ENCODE assay signal across 25 mouse cellular contexts in the genomic region with DNA sequence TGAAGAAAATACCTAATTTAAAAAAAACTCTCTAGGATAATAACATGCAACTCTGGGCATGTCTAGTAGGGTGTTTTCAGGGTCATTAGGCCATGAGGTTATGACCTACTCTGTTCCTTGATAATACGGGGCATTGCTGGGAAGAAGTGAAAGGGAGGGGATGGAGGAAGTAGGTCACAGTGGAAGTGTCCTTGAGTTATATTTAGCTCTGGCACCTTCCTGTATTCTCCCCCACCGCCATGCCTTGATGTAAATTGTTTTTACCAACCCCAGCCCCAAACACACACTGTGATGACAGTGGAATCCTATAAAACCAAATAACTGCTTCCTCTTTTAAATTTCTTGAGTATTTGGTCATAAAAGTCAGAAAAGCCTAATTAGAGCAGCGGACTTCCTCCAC. TPM values are rescaled to one million over a fixed set of nuclear protein-coding genes. Genes with fewer than 3 reads are reported as not detected.
DNase-seq lines count a peak whose midpoint lies in the region; ATAC-seq and TF ChIP-seq lines count a peak whose summit lies in the region.
"Had no signal": no experiment of that assay in that cellular context is flagged by ENCODE, and none has a peak within 500 bp of the region (broad histone marks: within the 10 kb centered on the region; RNA-seq: fewer than 3 reads in every experiment).

No protein-coding gene starts in this region.

- TF ChIP-seq POLR2A in thymus, adult 2 months (IDR thresholded peaks at IDR 0.05; ENCODE audit: control insufficient read depth, extremely low read depth, insufficient read depth, low read length, poor library complexity): no peak

- no peaks in the 10 kb centered on the region for H3K9me3 ChIP-seq in kidney, embryonic 15.5 days (replicated peaks)
- H3K9me3 ChIP-seq in kidney, embryonic 14.5 days (ENCODE audit: control insufficient read depth, low read length): 0 out of 2 replicates have a peak, but pooled peaks cover 2% of the 10 kb centered on the region
- H3K9me3 ChIP-seq in megakaryocyte, embryonic 14.5 days: peaks cover 4% of the 10 kb centered on the region; the same call in 1 of the 2 replicates
- no peaks in the 10 kb centered on the region for H3K9me3 ChIP-seq in heart, embryonic 12.5 days (replicated peaks)
- H3K9me3 ChIP-seq: embryonic facial prominence, embryonic 15.5 days; forebrain, embryonic 10.5 days had no signal

- no peaks in the 10 kb centered on the region for H3K27me3 ChIP-seq in kidney, embryonic 15.5 days
- H3K27me3 ChIP-seq in kidney, embryonic 14.5 days (ENCODE audit: control insufficient read depth, insufficient read depth, low read length): no peaks in the 10 kb centered on the region
- no peaks in the 10 kb centered on the region for H3K27me3 ChIP-seq in thymus, adult 2 months (ENCODE audit: control insufficient read depth, insufficient read depth, low read length)
- H3K27me3 ChIP-seq in megakaryocyte, embryonic 14.5 days (replicated peaks): no peaks in the 10 kb centered on the region
- H3K27me3 ChIP-seq in heart, embryonic 12.5 days (replicated peaks): no peaks in the 10 kb centered on the region
- H3K27me3 ChIP-seq: embryonic facial prominence, embryonic 15.5 days; liver, embryonic 13.5 days; Patski had no signal

- no peak for TF ChIP-seq CTCF in thymus, adult 2 months (IDR thresholded peaks at IDR 0.05; ENCODE audit: borderline replicate concordance, control insufficient read depth, extremely low read depth, insufficient read depth, low read length, poor library complexity)

- DNase-seq in thymus, postnatal 0 days (ENCODE audit: low spot score): peak; percentile 26
- no peak for DNase-seq in thymus, adult 2 months
- no peak for DNase-seq in cerebellum, postnatal 10 days
- no peak for DNase-seq in left cerebral cortex, adult 8-10 months (ENCODE audit: low spot score in 2 of 2)
- DNase-seq: cerebellum, adult 9-11 months; embryo, embryonic 11 days; gastrocnemius, adult 2 months; heart, adult 18-20 months; kidney, adult 8-10 months; liver, embryonic 13.5 days; lung, postnatal 14 days; midbrain, embryonic 14.5 days; right cerebral cortex, postnatal 25 days; thymus, adult 18-20 months had no signal

- no peak for ATAC-seq in kidney, embryonic 15.5 days (replicated peaks; ENCODE audit: low FRiP score)
- no peak for ATAC-seq in kidney, embryonic 14.5 days (ENCODE audit: low FRiP score, low TSS enrichment)
- no peak for ATAC-seq in heart, embryonic 12.5 days (ENCODE audit: insufficient number of reproducible peaks, low FRiP score)
- ATAC-seq: inflammation-experienced regulatory T-cells, adult 6 months; Patski had no signal

- no peak overlapping the region for H3K4me3 ChIP-seq in kidney, embryonic 15.5 days (replicated peaks)
- H3K4me3 ChIP-seq in kidney, embryonic 14.5 days (ENCODE audit: low read length): no peak overlapping the region
- no peak overlapping the region for H3K4me3 ChIP-seq in thymus, adult 2 months (ENCODE audit: control insufficient read depth, insufficient read depth, low read length)
- peak overlapping the region; percentile 42 for H3K4me3 ChIP-seq in megakaryocyte, embryonic 14.5 days (replicated peaks)
- no peak overlapping the region for H3K4me3 ChIP-seq in heart, embryonic 12.5 days
- H3K4me3 ChIP-seq: embryonic facial prominence, embryonic 15.5 days; forebrain, embryonic 10.5 days; gastrocnemius, adult 2 months; liver, embryonic 13.5 days had no signal

- H3K4me2 ChIP-seq in kidney, embryonic 15.5 days: no peak overlapping the region
- no peak overlapping the region for H3K4me2 ChIP-seq in kidney, embryonic 14.5 days (replicated peaks; ENCODE audit: low read depth, low read length)
- no peak overlapping the region for H3K4me2 ChIP-seq in heart, embryonic 12.5 days
- H3K4me2 ChIP-seq: embryonic facial prominence, embryonic 15.5 days; liver, embryonic 13.5 days had no signal

- H3K9ac ChIP-seq in kidney, embryonic 15.5 days: no peak overlapping the region
- no peak overlapping the region; the same call in 1 of the 2 replicates for H3K9ac ChIP-seq in kidney, embryonic 14.5 days (ENCODE audit: low read depth, low read length)
- H3K9ac ChIP-seq in heart, embryonic 12.5 days: no peak overlapping the region
- H3K9ac ChIP-seq: embryonic facial prominence, embryonic 15.5 days; liver, embryonic 13.5 days had no signal

- H3K36me3 ChIP-seq in kidney, embryonic 15.5 days: no peaks in the 10 kb centered on the region
- no peaks in the 10 kb centered on the region for H3K36me3 ChIP-seq in kidney, embryonic 14.5 days (ENCODE audit: control insufficient read depth, insufficient read depth, low read length)
- no peaks in the 10 kb centered on the region for H3K36me3 ChIP-seq in thymus, adult 2 months (ENCODE audit: control insufficient read depth, insufficient read depth, low read length)
- H3K36me3 ChIP-seq in megakaryocyte, embryonic 14.5 days (replicated peaks; ENCODE audit: low read length): no peaks in the 10 kb centered on the region
- H3K36me3 ChIP-seq in heart, embryonic 12.5 days: no peaks in the 10 kb centered on the region
- H3K36me3 ChIP-seq: embryonic facial prominence, embryonic 15.5 days; forebrain, embryonic 10.5 days; liver, embryonic 13.5 days had no signal

- 0 out of 2 replicates have a peak overlapping the region, but pooled peaks have one; percentile 32 for H3K27ac ChIP-seq in kidney, embryonic 15.5 days
- no peak overlapping the region for H3K27ac ChIP-seq in kidney, embryonic 14.5 days (ENCODE audit: low read depth, low read length)
- H3K27ac ChIP-seq in thymus, adult 2 months (ENCODE audit: control insufficient read depth, insufficient read depth, low read length): no peak overlapping the region; the same call in 1 of the 2 replicates
- H3K27ac ChIP-seq in heart, embryonic 12.5 days (ENCODE audit: poor library complexity, severe bottlenecking): no peak overlapping the region
- H3K27ac ChIP-seq: embryonic facial prominence, embryonic 15.5 days; forebrain, embryonic 10.5 days; gastrocnemius, adult 2 months; liver, embryonic 13.5 days had no signal

- WGBS in kidney, embryonic 15.5 days: 59% methylated on average over 3 of the region's 3 CpGs
- 59% methylated on average over 3 of the region's 3 CpGs for WGBS in kidney, embryonic 14.5 days
- whole genome bisulfite sequencing in thymus, adult 2 months: 45% methylated on average over 3 of the region's 3 CpGs
- 44% methylated on average over 3 of the region's 3 CpGs for WGBS in heart, embryonic 12.5 days

- H3K4me1 ChIP-seq in kidney, embryonic 15.5 days: peaks cover 10% of the 10 kb centered on the region
- no peaks in the 10 kb centered on the region for H3K4me1 ChIP-seq in kidney, embryonic 14.5 days (ENCODE audit: control insufficient read depth, insufficient read depth, low read length)
- H3K4me1 ChIP-seq in thymus, adult 2 months (replicated peaks; ENCODE audit: control insufficient read depth, insufficient read depth, low read length): peaks cover 39% of the 10 kb centered on the region
- peaks cover 61% of the 10 kb centered on the region for H3K4me1 ChIP-seq in megakaryocyte, embryonic 14.5 days
- H3K4me1 ChIP-seq in heart, embryonic 12.5 days (replicated peaks): peaks cover 10% of the 10 kb centered on the region; the same call in 1 of the 2 replicates
- H3K4me1 ChIP-seq: embryonic facial prominence, embryonic 15.5 days had no signal

RNA-seq across cellular contexts. Expression of a gene that starts 7.1 kb away (rescaled TPM):
- polyA plus RNA-seq in kidney, embryonic 15.5 days (2015; fragmentation: Nextera tagmentation; extraction: Ambion mirVana): not detected in 2 replicates
- not detected in 2 replicates for polyA plus RNA-seq in kidney, embryonic 14.5 days (2014; fragmentation: Nextera tagmentation; extraction: Ambion mirVana)
- 2.4 and 2.7 TPM in 2 replicates for polyA plus RNA-seq in thymus, postnatal 0 days (2015; fragmentation: Nextera tagmentation; extraction: Ambion mirVana)
- 0.73 and 1.2 TPM in 2 replicates for polyA plus RNA-seq in thymus, adult 2 months (2012; rRNA removed)
- polyA plus RNA-seq in megakaryocyte, embryonic 14.5 days (2012; ENCODE audit: insufficient read depth, low replicate concordance): not detected in 2 replicates
- not detected for total RNA-seq in left cerebral cortex, adult 8-10 months (2022)
- not detected in 2 replicates for polyA plus RNA-seq in heart, embryonic 12.5 days (2016; fragmentation: Nextera tagmentation; extraction: Ambion mirVana)
- total RNA-seq: gastrocnemius, adult 2 months; heart, adult 18-20 months; layer of hippocampus, postnatal 25 days; left cerebral cortex, postnatal 36 days had no signal
- polyA plus RNA-seq: embryonic facial prominence, embryonic 15.5 days; forebrain, embryonic 10.5 days; hindbrain, embryonic 11.5 days; liver, embryonic 13.5 days; midbrain, embryonic 14.5 days; Patski had no signal

RNA-seq across cellular contexts. Expression of a gene that starts 11.1 kb away (rescaled TPM):
- 3.3 and 3.8 TPM in 2 replicates for polyA plus RNA-seq in kidney, embryonic 15.5 days (2015; fragmentation: Nextera tagmentation; extraction: Ambion mirVana)
- 3.5 TPM in 2 replicates for polyA plus RNA-seq in kidney, embryonic 14.5 days (2014; fragmentation: Nextera tagmentation; extraction: Ambion mirVana)
- 154 and 165 TPM in 2 replicates for polyA plus RNA-seq in thymus, postnatal 0 days (2015; fragmentation: Nextera tagmentation; extraction: Ambion mirVana)
- 518 and 532 TPM in 2 replicates for polyA plus RNA-seq in thymus, adult 2 months (2012; rRNA removed)
- 71.8 and 93.9 TPM in 2 replicates for polyA plus RNA-seq in megakaryocyte, embryonic 14.5 days (2012; ENCODE audit: insufficient read depth, low replicate concordance)
- 1 to 10 TPM in 3 of 4 experiments, under 1 TPM in 1; 0.97 to 2.6 (median 1.7) TPM for total RNA-seq in left cerebral cortex, adult 8-10 months (2022)
- polyA plus RNA-seq in heart, embryonic 12.5 days (2016; fragmentation: Nextera tagmentation; extraction: Ambion mirVana): 0.54 and 1.3 TPM in 2 replicates

RNA-seq across cellular contexts. Expression of a gene that starts 37.8 kb away (rescaled TPM):
- 136 and 141 TPM in 2 replicates for polyA plus RNA-seq in kidney, embryonic 15.5 days (2015; fragmentation: Nextera tagmentation; extraction: Ambion mirVana)
- polyA plus RNA-seq in kidney, embryonic 14.5 days (2014; fragmentation: Nextera tagmentation; extraction: Ambion mirVana): 129 and 151 TPM in 2 replicates
- polyA plus RNA-seq in thymus, postnatal 0 days (2015; fragmentation: Nextera tagmentation; extraction: Ambion mirVana): 117 and 133 TPM in 2 replicates
- 50.5 and 66.8 TPM in 2 replicates for polyA plus RNA-seq in thymus, adult 2 months (2012; rRNA removed)
- polyA plus RNA-seq in megakaryocyte, embryonic 14.5 days (2012; ENCODE audit: insufficient read depth, low replicate concordance): 6.8 and 18.0 TPM in 2 replicates
- 1 to 10 TPM; 2.3 to 7.1 (median 5.3) TPM for total RNA-seq in left cerebral cortex, adult 8-10 months (2022)
- 80.9 and 85.5 TPM in 2 replicates for polyA plus RNA-seq in heart, embryonic 12.5 days (2016; fragmentation: Nextera tagmentation; extraction: Ambion mirVana)

RNA-seq across cellular contexts. Expression of a gene that starts 42.0 kb away (rescaled TPM):
- polyA plus RNA-seq in kidney, embryonic 15.5 days (2015; fragmentation: Nextera tagmentation; extraction: Ambion mirVana): 16.7 and 19.0 TPM in 2 replicates
- polyA plus RNA-seq in kidney, embryonic 14.5 days (2014; fragmentation: Nextera tagmentation; extraction: Ambion mirVana): 8.9 and 13.0 TPM in 2 replicates
- polyA plus RNA-seq in thymus, postnatal 0 days (2015; fragmentation: Nextera tagmentation; extraction: Ambion mirVana): 0.99 and 1.4 TPM in 2 replicates
- 8.0 and 10.1 TPM in 2 replicates for polyA plus RNA-seq in thymus, adult 2 months (2012; rRNA removed)
- polyA plus RNA-seq in megakaryocyte, embryonic 14.5 days (2012; ENCODE audit: insufficient read depth, low replicate concordance): not detected in 2 replicates
- under 1 TPM in 3 of 4 experiments, not detected in 1; 0.19 to 0.50 (median 0.28) TPM for total RNA-seq in left cerebral cortex, adult 8-10 months (2022)
- 5.7 and 6.1 TPM in 2 replicates for polyA plus RNA-seq in heart, embryonic 12.5 days (2016; fragmentation: Nextera tagmentation; extraction: Ambion mirVana)
- polyA plus RNA-seq: Patski had no signal

RNA-seq across cellular contexts. Expression of a gene that starts 53.2 kb away (rescaled TPM):
- polyA plus RNA-seq in kidney, embryonic 15.5 days (2015; fragmentation: Nextera tagmentation; extraction: Ambion mirVana): 64.4 and 65.8 TPM in 2 replicates
- polyA plus RNA-seq in kidney, embryonic 14.5 days (2014; fragmentation: Nextera tagmentation; extraction: Ambion mirVana): 73.1 and 77.6 TPM in 2 replicates
- 111 and 132 TPM in 2 replicates for polyA plus RNA-seq in thymus, postnatal 0 days (2015; fragmentation: Nextera tagmentation; extraction: Ambion mirVana)
- polyA plus RNA-seq in thymus, adult 2 months (2012; rRNA removed): 954 and 1,846 TPM in 2 replicates
- polyA plus RNA-seq in megakaryocyte, embryonic 14.5 days (2012; ENCODE audit: insufficient read depth, low replicate concordance): 324 and 1,017 TPM in 2 replicates
- total RNA-seq in left cerebral cortex, adult 8-10 months (2022): 100 to 1,000 TPM; 167 to 197 (median 191) TPM
- polyA plus RNA-seq in heart, embryonic 12.5 days (2016; fragmentation: Nextera tagmentation; extraction: Ambion mirVana): 59.8 and 60.4 TPM in 2 replicates

Comparison
In these comparisons a context has a peak if more than half of its experiments do, and no peak if none do; other contexts are left out.
1. RNA of a gene that starts 11.1 kb away (polyA plus RNA-seq): 518 to 532 TPM in thymus, adult 2 months, 154 to 165 TPM in thymus, postnatal 0 days and 71.8 to 93.9 TPM in megakaryocyte, embryonic 14.5 days; 3.3 to 3.8 TPM in kidney, embryonic 15.5 days, 3.5 TPM in kidney, embryonic 14.5 days and 0.54 to 1.3 TPM in heart, embryonic 12.5 days; every median in the first group is over 10 times any median in the second.